Mouse (Mus musculus) ES-Bruce4 (cell line): ENCODE results near the gene Sh3tc1.

Source experiments
- CTCF ChIP-seq: IDR thresholded peaks from one replicate; pipeline ENCODE4 v1.8.1; 2011; ENCODE audit warnings: low read depth, low read length
- POLR2A ChIP-seq: IDR thresholded peaks from one replicate; pipeline ENCODE4 v1.8.1; 2011; ENCODE audit warnings: low read length; ENCODE audit not compliant: insufficient read depth

- TF ChIP-seq CTCF (no peak), POLR2A (no peak)
Measured at GRCm38 (mm10) chr5:35770891-35771663, 31.3 kb upstream of the Sh3tc1 start.
